Mouse (Mus musculus): Measurements from ENCODE around the gene Kbtbd13.
A peak's percentile ranks its signal among the peaks of the same experiment; 100 is the strongest.
"Not testable (repeated sequence)": the region's sequence is repeated elsewhere in the genome, so short reads cannot be mapped to it uniquely, and the experiment has no call there.

The Kbtbd13 gene

GRCm38 (mm10) chr9:65347112-65347850 is 44.2 kb downstream of the Kbtbd13 start:
- no peak for DNase-seq (ENCODE audit: low read depth, low spot score)
- no peaks in the 10 kb centered on the region for H3K36me3 ChIP-seq (ENCODE audit: control insufficient read depth, insufficient read depth, low read length, poor library complexity, severe bottlenecking)
- H3K27me3 ChIP-seq (ENCODE audit: control insufficient read depth, insufficient read depth, low read length, poor library complexity, severe bottlenecking), result no peaks in the 10 kb centered on the region

GRCm38 (mm10) chr9:65346476-65347111 is 44.9 kb downstream of the Kbtbd13 start:
- Histone ChIP-seq H3K36me3 (ENCODE audit: control insufficient read depth, insufficient read depth, low read length, poor library complexity, severe bottlenecking) (no peaks in the 10 kb centered on the region), H3K27me3 (ENCODE audit: control insufficient read depth, insufficient read depth, low read length, poor library complexity, severe bottlenecking) (no peaks in the 10 kb centered on the region)
- DNase-seq (ENCODE audit: low read depth, low spot score), result peak; percentile 67

- Histone ChIP-seq H3K27me3 (ENCODE audit: control insufficient read depth, insufficient read depth, low read length, poor library complexity, severe bottlenecking) (no peaks in the 10 kb centered on the region), H3K36me3 (ENCODE audit: control insufficient read depth, insufficient read depth, low read length, poor library complexity, severe bottlenecking) (no peaks in the 10 kb centered on the region)
- peak; percentile 95 for DNase-seq (ENCODE audit: low read depth, low spot score)
Observed at GRCm38 (mm10) chr9:65345854-65346475, 45.5 kb downstream of the Kbtbd13 start, which contains the start of gene Pdcd7. Gene Pdcd7, plus strand, starts transcription at chr9:65346104.

GRCm38 (mm10) chr9:65345439-65345838 is 46.0 kb downstream of the Kbtbd13 start:
- not testable (repeated sequence) for DNase-seq (ENCODE audit: low read depth, low spot score); H3K36me3 ChIP-seq (ENCODE audit: control insufficient read depth, insufficient read depth, low read length, poor library complexity, severe bottlenecking); H3K27me3 ChIP-seq (ENCODE audit: control insufficient read depth, insufficient read depth, low read length, poor library complexity, severe bottlenecking)

GRCm38 (mm10) chr9:65340414-65340813 is 51.0 kb downstream of the Kbtbd13 start:
- no peaks in the 10 kb centered on the region for H3K36me3 ChIP-seq (ENCODE audit: control insufficient read depth, insufficient read depth, low read length, poor library complexity, severe bottlenecking)
- no peaks in the 10 kb centered on the region for H3K27me3 ChIP-seq (ENCODE audit: control insufficient read depth, insufficient read depth, low read length, poor library complexity, severe bottlenecking)
- no peak for DNase-seq (ENCODE audit: low read depth, low spot score)

GRCm38 (mm10) chr9:65339146-65339545 is 52.3 kb downstream of the Kbtbd13 start:
- Histone ChIP-seq H3K27me3 (ENCODE audit: control insufficient read depth, insufficient read depth, low read length, poor library complexity, severe bottlenecking) (no peaks in the 10 kb centered on the region), H3K36me3 (ENCODE audit: control insufficient read depth, insufficient read depth, low read length, poor library complexity, severe bottlenecking) (no peaks in the 10 kb centered on the region)
- DNase-seq (ENCODE audit: low read depth, low spot score), result no peak

Data from splenic B cell, adult 2 months (primary cell).